Mouse (Mus musculus): ENCODE measurements around the gene Ranbp3l.

Ranbp3l gene

GRCm38 (mm10) chr15:9071556-9072544 lies 104.1 kb downstream of the Ranbp3l start:
- DNase-seq: peak; percentile 47 to 55

- DNase-seq: no peak
These were observed 104.9 kb downstream of the Ranbp3l start for GRCm38 (mm10) chr15:9072630-9073029.

- DNase-seq: no peak
These were observed 105.4 kb downstream of the Ranbp3l start for GRCm38 (mm10) chr15:9073067-9073608.

- DNase-seq: no peak
These were observed 105.9 kb downstream of the Ranbp3l start for GRCm38 (mm10) chr15:9073684-9074083.

GRCm38 (mm10) chr15:9074139-9074538 lies 106.4 kb downstream of the Ranbp3l start:
- no peak for DNase-seq

GRCm38 (mm10) chr15:9074671-9075070 lies 106.9 kb downstream of the Ranbp3l start:
- no peak for DNase-seq

GRCm38 (mm10) chr15:9075608-9076200 lies 108.0 kb downstream of the Ranbp3l start:
- DNase-seq: no peak

- DNase-seq: no peak
These were observed 110.9 kb downstream of the Ranbp3l start for GRCm38 (mm10) chr15:9078481-9079300.

GRCm38 (mm10) chr15:9079626-9080025 lies 111.9 kb downstream of the Ranbp3l start:
- DNase-seq: no peak

- DNase-seq: no peak
These were observed 112.5 kb downstream of the Ranbp3l start for GRCm38 (mm10) chr15:9080206-9080605.

- DNase-seq: no peak
These were observed 113.5 kb downstream of the Ranbp3l start for GRCm38 (mm10) chr15:9081294-9081693.

- DNase-seq: no peak
These were observed 115.0 kb downstream of the Ranbp3l start for GRCm38 (mm10) chr15:9082753-9083152.

GRCm38 (mm10) chr15:9086813-9087212 lies 119.1 kb downstream of the Ranbp3l start:
- DNase-seq: no peak

GRCm38 (mm10) chr15:9087421-9087820 lies 119.7 kb downstream of the Ranbp3l start:
- no peak for DNase-seq

GRCm38 (mm10) chr15:9087895-9088682 lies 120.3 kb downstream of the Ranbp3l start:
- no peak for DNase-seq

GRCm38 (mm10) chr15:9088683-9089072 lies 120.9 kb downstream of the Ranbp3l start:
- DNase-seq: no peak

- DNase-seq: no peak
These were observed 121.5 kb downstream of the Ranbp3l start for GRCm38 (mm10) chr15:9089136-9089720.

- no peak for DNase-seq
These were observed 122.9 kb downstream of the Ranbp3l start for GRCm38 (mm10) chr15:9090662-9091061.

GRCm38 (mm10) chr15:9093598-9094365 lies 126.0 kb downstream of the Ranbp3l start:
- DNase-seq: no peak

GRCm38 (mm10) chr15:9094366-9094750 lies 126.6 kb downstream of the Ranbp3l start:
- DNase-seq: peak; percentile 37 to 56

- DNase-seq: no peak
These were observed 129.1 kb downstream of the Ranbp3l start for GRCm38 (mm10) chr15:9096865-9097264.

Measured in cerebellum, adult 18-20 months (tissue).